In the genomic region with DNA sequence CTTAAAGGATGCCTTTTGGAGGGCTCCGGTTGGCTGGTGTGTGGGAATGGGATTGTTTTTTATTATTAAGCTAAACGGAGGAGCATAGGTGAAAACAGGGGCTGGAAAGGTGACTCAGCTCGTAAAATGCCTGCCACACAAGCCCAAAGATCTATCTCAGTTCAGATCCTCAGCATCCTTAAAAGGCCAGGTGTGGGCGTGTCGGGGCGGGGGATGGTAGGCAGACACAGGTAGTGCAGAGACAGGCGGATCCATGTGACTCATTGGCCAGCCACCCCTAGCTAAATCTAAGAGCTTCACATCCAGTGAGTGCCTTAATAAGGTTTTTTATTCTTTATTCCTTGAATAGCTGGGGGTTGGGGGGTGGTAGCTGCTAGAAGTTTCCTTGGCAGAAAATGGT, we compare ENCODE assay signal across 11 mouse cellular contexts.
DNase-seq lines count a peak whose midpoint lies in the region; TF ChIP-seq lines count a peak whose summit lies in the region.
"Had no signal": no experiment of that assay in that cellular context is flagged by ENCODE, and none has a peak within 500 bp of the region (broad histone marks: within the 10 kb centered on the region; RNA-seq: fewer than 3 reads in every experiment).

No protein-coding gene starts in this region.

- H3K27ac ChIP-seq in layer of hippocampus, adult 2 months, result peak overlapping the region; percentile 55; the same call in 1 of the 2 replicates
- no peak overlapping the region for H3K27ac ChIP-seq in midbrain, embryonic 10.5 days (replicated peaks)
- H3K27ac ChIP-seq: embryonic facial prominence, embryonic 10.5 days; embryonic facial prominence, embryonic 12.5 days; forebrain, embryonic 13.5 days; forebrain, embryonic 15.5 days had no signal

- H3K9me3 ChIP-seq in midbrain, embryonic 10.5 days (replicated peaks), result no peaks in the 10 kb centered on the region
- H3K9me3 ChIP-seq: embryonic facial prominence, embryonic 10.5 days; embryonic facial prominence, embryonic 12.5 days; forebrain, embryonic 13.5 days; forebrain, embryonic 15.5 days had no signal

- no peaks in the 10 kb centered on the region; the same call in 1 of the 2 replicates for H3K4me1 ChIP-seq in midbrain, embryonic 10.5 days
- H3K4me1 ChIP-seq: embryonic facial prominence, embryonic 10.5 days; embryonic facial prominence, embryonic 12.5 days had no signal

- no peaks in the 10 kb centered on the region for H3K27me3 ChIP-seq in midbrain, embryonic 10.5 days (ENCODE audit: low read depth, poor library complexity, severe bottlenecking)
- H3K27me3 ChIP-seq: embryonic facial prominence, embryonic 12.5 days; forebrain, embryonic 13.5 days; forebrain, embryonic 15.5 days had no signal

- no peaks in the 10 kb centered on the region for H3K36me3 ChIP-seq in midbrain, embryonic 10.5 days
- H3K36me3 ChIP-seq: embryonic facial prominence, embryonic 10.5 days; embryonic facial prominence, embryonic 12.5 days; forebrain, embryonic 15.5 days had no signal

- no peak for DNase-seq in layer of hippocampus, adult 2 months (ENCODE audit: low spot score in 2 of 2)
- no peak for DNase-seq in layer of hippocampus, postnatal 10 days (ENCODE audit: low spot score in 2 of 2)
- DNase-seq in urinary bladder, postnatal 14 days (ENCODE audit: low spot score), result peak; percentile 79
- no peak for DNase-seq in urinary bladder, adult 2 months (ENCODE audit: low spot score)
- DNase-seq in brain, adult 2 months (ENCODE audit: low read depth, low spot score), result peak; percentile 31
- DNase-seq in midbrain, embryonic 10.5 days (ENCODE audit: low spot score), result no peak
- DNase-seq: cerebellum, adult 11-12 months had no signal

- 79% methylated on average over 7 of the region's 7 CpGs for WGBS in midbrain, embryonic 10.5 days

- no peak for TF ChIP-seq CTCF in layer of hippocampus, adult 2 months (conservative IDR thresholded peaks at IDR 0.05)

- no peak overlapping the region for H3K4me3 ChIP-seq in layer of hippocampus, adult 2 months
- H3K4me3 ChIP-seq in midbrain, embryonic 10.5 days, result no peak overlapping the region
- H3K4me3 ChIP-seq: embryonic facial prominence, embryonic 10.5 days; embryonic facial prominence, embryonic 12.5 days; forebrain, embryonic 13.5 days; forebrain, embryonic 15.5 days had no signal

Comparison
In these comparisons a context has a peak if more than half of its experiments do, and no peak if none do; other contexts are left out.
1. DNase-seq: peak in urinary bladder, postnatal 14 days (single experiment) and brain, adult 2 months (single experiment); none in layer of hippocampus, adult 2 months (0 of 2), layer of hippocampus, postnatal 10 days (0 of 2), urinary bladder, adult 2 months (single experiment) and midbrain, embryonic 10.5 days (single experiment).